Mouse (Mus musculus): Measurements from ENCODE around the gene Gm10135. TPM values are rescaled to one million over a fixed set of nuclear protein-coding genes. Genes with fewer than 3 reads are reported as not detected.

Gene Gm10135
- polyA plus RNA-seq, 1 experiment = not detected

- Histone ChIP-seq H3K4me1 (ENCODE audit: control insufficient read depth, insufficient read depth, insufficient read length, low read length) (no peaks in the 10 kb centered on the region), H3K36me3 (ENCODE audit: control insufficient read depth, insufficient read depth, low read length) (no peaks in the 10 kb centered on the region), H3K27me3 (ENCODE audit: control insufficient read depth, insufficient read depth, low read length) (no peaks in the 10 kb centered on the region), H3K27ac (ENCODE audit: insufficient read depth, low read depth, low read length) (no peak overlapping the region), H3K4me3 (ENCODE audit: low read depth, low read length) (no peak overlapping the region)
- TF ChIP-seq CTCF (IDR thresholded peaks at IDR 0.05; ENCODE audit: extremely low read depth, insufficient read length, insufficient replicate concordance, low read depth, low read length) = no peak
- WGBS = 83% methylated on average over 1 of the region's 1 CpGs
These were observed 18.0 kb upstream of the Gm10135 start for GRCm38 (mm10) chr5:72992474-72992873.

GRCm38 (mm10) chr5:72989756-72990155 is 15.3 kb upstream of the Gm10135 start:
- no peak overlapping the region for H3K27ac ChIP-seq (ENCODE audit: insufficient read depth, low read depth, low read length)
- H3K36me3 ChIP-seq (ENCODE audit: control insufficient read depth, insufficient read depth, low read length) = no peaks in the 10 kb centered on the region
- H3K4me3 ChIP-seq (ENCODE audit: low read depth, low read length) = no peak overlapping the region
- no peak for TF ChIP-seq CTCF (IDR thresholded peaks at IDR 0.05; ENCODE audit: extremely low read depth, insufficient read length, insufficient replicate concordance, low read depth, low read length)
- no peak for TF ChIP-seq POLR2A (IDR thresholded peaks at IDR 0.05; ENCODE audit: low read depth, low read length)
- H3K4me1 ChIP-seq (ENCODE audit: control insufficient read depth, insufficient read depth, insufficient read length, low read length) = no peaks in the 10 kb centered on the region
- WGBS = 41% methylated on average over 8 of the region's 8 CpGs
- H3K27me3 ChIP-seq (ENCODE audit: control insufficient read depth, insufficient read depth, low read length) = no peaks in the 10 kb centered on the region

- WGBS = 82% methylated on average over 7 of the region's 7 CpGs
- Histone ChIP-seq H3K4me1 (ENCODE audit: control insufficient read depth, insufficient read depth, insufficient read length, low read length) (no peaks in the 10 kb centered on the region), H3K4me3 (ENCODE audit: low read depth, low read length) (no peak overlapping the region)
These were observed 13.3 kb upstream of the Gm10135 start for GRCm38 (mm10) chr5:72987786-72988185.

GRCm38 (mm10) chr5:72984091-72984490 is 9.6 kb upstream of the Gm10135 start:
- H3K27me3 ChIP-seq (ENCODE audit: control insufficient read depth, insufficient read depth, low read length) = no peaks in the 10 kb centered on the region
- 2% methylated on average over 2 of the region's 2 CpGs for WGBS
- no peaks in the 10 kb centered on the region for H3K4me1 ChIP-seq (ENCODE audit: control insufficient read depth, insufficient read depth, insufficient read length, low read length)
- no peak for TF ChIP-seq CTCF (IDR thresholded peaks at IDR 0.05; ENCODE audit: extremely low read depth, insufficient read length, insufficient replicate concordance, low read depth, low read length)
- peaks cover 14% of the 10 kb centered on the region for H3K36me3 ChIP-seq (ENCODE audit: control insufficient read depth, insufficient read depth, low read length)
- H3K27ac ChIP-seq (ENCODE audit: insufficient read depth, low read depth, low read length) = no peak overlapping the region
- no peak overlapping the region for H3K4me3 ChIP-seq (ENCODE audit: low read depth, low read length)

More at GRCm38 (mm10) chr5:72987786-72988185, 13.3 kb upstream of the Gm10135 start:
- TF ChIP-seq CTCF (IDR thresholded peaks at IDR 0.05; ENCODE audit: extremely low read depth, insufficient read length, insufficient replicate concordance, low read depth, low read length) (no peak), POLR2A (IDR thresholded peaks at IDR 0.05; ENCODE audit: low read depth, low read length) (no peak)
- Histone ChIP-seq H3K36me3 (ENCODE audit: control insufficient read depth, insufficient read depth, low read length) (no peaks in the 10 kb centered on the region), H3K27me3 (ENCODE audit: control insufficient read depth, insufficient read depth, low read length) (no peaks in the 10 kb centered on the region), H3K27ac (ENCODE audit: insufficient read depth, low read depth, low read length) (no peak overlapping the region)

GRCm38 (mm10) chr5:72976539-72976938 is 2.0 kb upstream of the Gm10135 start:
- H3K36me3 ChIP-seq (ENCODE audit: control insufficient read depth, insufficient read depth, low read length) = peaks cover 50% of the 10 kb centered on the region
- no peaks in the 10 kb centered on the region for H3K27me3 ChIP-seq (ENCODE audit: control insufficient read depth, insufficient read depth, low read length)
- no peaks in the 10 kb centered on the region for H3K4me1 ChIP-seq (ENCODE audit: control insufficient read depth, insufficient read depth, insufficient read length, low read length)
- no peak overlapping the region for H3K27ac ChIP-seq (ENCODE audit: insufficient read depth, low read depth, low read length)
- TF ChIP-seq POLR2A (IDR thresholded peaks at IDR 0.05; ENCODE audit: low read depth, low read length) = no peak
- TF ChIP-seq CTCF (IDR thresholded peaks at IDR 0.05; ENCODE audit: extremely low read depth, insufficient read length, insufficient replicate concordance, low read depth, low read length) = no peak
- no peak overlapping the region for H3K4me3 ChIP-seq (ENCODE audit: low read depth, low read length)
- 85% methylated on average over 4 of the region's 4 CpGs for WGBS

GRCm38 (mm10) chr5:72975996-72976395 is 1.5 kb upstream of the Gm10135 start:
- Histone ChIP-seq H3K27me3 (ENCODE audit: control insufficient read depth, insufficient read depth, low read length) (no peaks in the 10 kb centered on the region), H3K27ac (ENCODE audit: insufficient read depth, low read depth, low read length) (no peak overlapping the region), H3K4me1 (ENCODE audit: control insufficient read depth, insufficient read depth, insufficient read length, low read length) (no peaks in the 10 kb centered on the region), H3K4me3 (ENCODE audit: low read depth, low read length) (no peak overlapping the region), H3K36me3 (ENCODE audit: control insufficient read depth, insufficient read depth, low read length) (peaks cover 51% of the 10 kb centered on the region)
- TF ChIP-seq POLR2A (IDR thresholded peaks at IDR 0.05; ENCODE audit: low read depth, low read length) (no peak), CTCF (IDR thresholded peaks at IDR 0.05; ENCODE audit: extremely low read depth, insufficient read length, insufficient replicate concordance, low read depth, low read length) (no peak)
- 87% methylated on average over 6 of the region's 6 CpGs for WGBS

- WGBS = 77% methylated on average over 5 of the region's 5 CpGs
- H3K36me3 ChIP-seq (ENCODE audit: control insufficient read depth, insufficient read depth, low read length) = peaks cover 48% of the 10 kb centered on the region
- H3K27ac ChIP-seq (ENCODE audit: insufficient read depth, low read depth, low read length) = no peak overlapping the region
- TF ChIP-seq CTCF (IDR thresholded peaks at IDR 0.05; ENCODE audit: extremely low read depth, insufficient read length, insufficient replicate concordance, low read depth, low read length) (no peak), POLR2A (IDR thresholded peaks at IDR 0.05; ENCODE audit: low read depth, low read length) (no peak)
- H3K4me3 ChIP-seq (ENCODE audit: low read depth, low read length) = no peak overlapping the region
- H3K27me3 ChIP-seq (ENCODE audit: control insufficient read depth, insufficient read depth, low read length) = no peaks in the 10 kb centered on the region
- H3K4me1 ChIP-seq (ENCODE audit: control insufficient read depth, insufficient read depth, insufficient read length, low read length) = no peaks in the 10 kb centered on the region
These were observed 1.6 kb downstream of the Gm10135 start for GRCm38 (mm10) chr5:72972934-72973333.

GRCm38 (mm10) chr5:72972435-72972834 is 2.1 kb downstream of the Gm10135 start:
- Histone ChIP-seq H3K36me3 (ENCODE audit: control insufficient read depth, insufficient read depth, low read length) (peaks cover 48% of the 10 kb centered on the region), H3K27me3 (ENCODE audit: control insufficient read depth, insufficient read depth, low read length) (no peaks in the 10 kb centered on the region), H3K27ac (ENCODE audit: insufficient read depth, low read depth, low read length) (no peak overlapping the region), H3K4me3 (ENCODE audit: low read depth, low read length) (no peak overlapping the region), H3K4me1 (ENCODE audit: control insufficient read depth, insufficient read depth, insufficient read length, low read length) (no peaks in the 10 kb centered on the region)
- WGBS = 86% methylated on average over 4 of the region's 4 CpGs
- TF ChIP-seq CTCF (IDR thresholded peaks at IDR 0.05; ENCODE audit: extremely low read depth, insufficient read length, insufficient replicate concordance, low read depth, low read length) = no peak
- no peak for TF ChIP-seq POLR2A (IDR thresholded peaks at IDR 0.05; ENCODE audit: low read depth, low read length)

Data from small intestine, adult 2 months (tissue).